Mouse (Mus musculus) adrenal gland, adult 2 months (tissue): ENCODE measurements at regions not wholly inside any gene's neighbourhood (a gene's known extent, or its start where the extent isn't known, plus 50 kb on each side); places are given as distances from the start of the nearest gene placed in this dataset.
"Not testable (repeated sequence)": the region's sequence is repeated elsewhere in the genome, so short reads cannot be mapped to it uniquely, and the experiment has no call there.

Experiments
- DNase-seq: peaks from one replicate; pipeline ENCODE4 v3.0.0; 2021

DNA sequence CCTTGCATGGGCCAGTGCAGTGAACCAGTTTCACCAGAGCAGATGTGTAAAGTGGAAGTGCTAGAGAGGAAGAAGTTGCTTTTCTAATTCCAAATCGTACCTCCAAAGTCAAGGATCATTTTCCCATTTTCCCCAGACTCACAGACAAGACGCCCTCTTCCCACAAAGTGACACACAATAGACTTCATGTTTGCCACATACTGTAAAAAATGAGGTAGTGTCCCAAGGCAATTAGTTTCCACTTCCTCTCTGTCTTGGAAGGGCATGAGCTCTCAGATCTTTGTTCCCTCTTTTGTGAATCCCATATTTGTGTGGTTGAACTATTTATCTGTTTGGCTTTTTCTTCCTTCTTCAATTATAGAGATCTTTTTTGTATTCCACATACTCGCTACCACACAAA lies 137.0 kb downstream of the Sptssa start:
- DNase-seq = no peak

GRCm38 (mm10) chr12:54517265-54517664 lies 139.1 kb downstream of the Sptssa start:
- peak; percentile 24 for DNase-seq

- no peak for DNase-seq
Measured at GRCm38 (mm10) chr12:54516463-54516862, 139.9 kb downstream of the Sptssa start.

DNA sequence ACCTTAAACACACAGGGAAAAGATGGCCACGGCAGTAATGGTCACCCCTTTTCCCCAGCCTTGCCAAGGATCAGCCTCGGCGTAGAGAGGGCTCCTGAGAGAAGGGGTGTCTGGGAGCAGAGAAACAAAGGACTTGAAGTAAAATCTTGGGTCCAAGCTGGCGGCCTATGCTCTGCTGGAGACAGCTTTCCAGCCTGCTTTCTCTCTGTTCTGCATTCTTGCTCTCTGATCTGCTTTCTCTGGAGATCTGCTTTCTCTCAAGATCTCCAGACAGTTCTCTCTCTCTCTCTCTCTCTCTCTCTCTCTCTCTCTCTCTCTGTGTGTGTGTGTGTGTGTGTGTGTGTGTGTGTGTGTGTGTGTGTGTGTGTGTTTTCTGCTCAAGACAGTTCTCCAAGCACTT lies 140.3 kb downstream of the Sptssa start:
- DNase-seq = not testable (repeated sequence)

- peak; percentile 41 for DNase-seq
Measured at GRCm38 (mm10) chr12:54509903-54510302, 146.5 kb downstream of the Sptssa start.

GRCm38 (mm10) chr12:54502775-54503174 lies 153.6 kb downstream of the Sptssa start:
- no peak for DNase-seq

GRCm38 (mm10) chr12:54499963-54500362 lies 156.4 kb downstream of the Sptssa start:
- DNase-seq = no peak

GRCm38 (mm10) chr12:54495701-54496374 lies 160.5 kb downstream of the Sptssa start:
- DNase-seq = no peak

- no peak for DNase-seq
Measured at GRCm38 (mm10) chr12:54494756-54495375, 161.5 kb downstream of the Sptssa start.

DNA sequence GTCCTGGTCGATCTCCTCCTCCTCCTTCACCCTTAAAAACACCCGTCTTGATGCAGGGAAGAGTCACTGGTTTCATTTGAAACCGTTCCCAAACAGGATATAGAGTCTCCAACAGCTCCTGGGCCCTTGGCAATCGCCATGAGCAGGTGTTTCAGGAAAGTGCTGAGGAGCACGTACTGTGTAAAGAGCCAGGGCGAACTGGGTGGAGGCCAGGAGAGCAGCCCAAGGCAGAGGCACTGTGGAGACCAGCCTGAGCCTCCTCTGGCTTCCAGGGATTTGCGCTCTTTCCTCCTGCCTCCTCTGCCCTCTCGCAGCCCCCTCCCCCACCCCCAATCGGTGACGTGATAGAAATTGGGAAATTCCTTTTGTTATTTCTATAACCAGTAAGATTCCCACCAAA lies 163.6 kb downstream of the Sptssa start:
- no peak for DNase-seq

- DNase-seq = no peak
Measured at GRCm38 (mm10) chr12:54490460-54490859, 165.9 kb downstream of the Sptssa start.

- peak; percentile 70 for DNase-seq
Measured at GRCm38 (mm10) chr12:54489675-54490074, 166.7 kb downstream of the Sptssa start.

DNA sequence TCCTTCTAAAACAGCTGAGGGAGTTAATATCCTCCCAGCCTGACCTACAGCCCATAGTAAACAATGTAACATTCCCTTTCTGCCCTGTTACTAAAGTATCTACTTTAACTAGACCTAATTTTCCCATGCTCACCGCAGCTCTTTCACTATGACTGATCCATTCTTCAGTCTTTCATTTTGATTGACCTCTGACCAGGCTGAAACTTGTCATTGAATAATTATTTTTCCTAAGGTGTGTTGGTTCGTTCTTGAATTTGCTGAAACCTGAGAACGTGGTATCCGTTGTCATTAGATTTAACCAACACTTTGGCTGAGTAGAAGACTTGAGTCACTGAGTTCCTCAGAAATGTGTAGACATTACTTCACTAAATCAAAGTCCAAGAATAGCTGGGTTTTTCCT lies 168.7 kb downstream of the Sptssa start:
- DNase-seq = no peak

DNA sequence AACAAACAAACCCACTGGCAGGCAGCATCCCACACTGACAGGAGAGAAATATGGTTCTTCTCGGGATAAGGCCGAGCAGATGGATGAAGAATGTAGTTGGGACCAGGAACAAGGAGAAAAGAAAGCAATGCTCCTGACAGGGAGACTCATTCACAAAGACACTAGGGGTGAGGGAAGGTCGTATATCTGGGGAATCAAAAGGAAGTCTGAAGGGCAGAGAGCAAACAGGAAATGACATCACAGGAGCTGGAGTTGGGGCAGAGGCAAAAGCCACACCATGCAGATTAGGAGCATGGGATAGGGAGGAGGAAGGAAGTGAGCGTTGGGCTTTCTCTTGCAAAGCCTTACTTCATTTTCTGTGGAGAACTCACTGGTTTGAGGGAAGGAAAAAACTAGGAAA lies 174.4 kb downstream of the Sptssa start:
- DNase-seq = peak; percentile 26

DNA sequence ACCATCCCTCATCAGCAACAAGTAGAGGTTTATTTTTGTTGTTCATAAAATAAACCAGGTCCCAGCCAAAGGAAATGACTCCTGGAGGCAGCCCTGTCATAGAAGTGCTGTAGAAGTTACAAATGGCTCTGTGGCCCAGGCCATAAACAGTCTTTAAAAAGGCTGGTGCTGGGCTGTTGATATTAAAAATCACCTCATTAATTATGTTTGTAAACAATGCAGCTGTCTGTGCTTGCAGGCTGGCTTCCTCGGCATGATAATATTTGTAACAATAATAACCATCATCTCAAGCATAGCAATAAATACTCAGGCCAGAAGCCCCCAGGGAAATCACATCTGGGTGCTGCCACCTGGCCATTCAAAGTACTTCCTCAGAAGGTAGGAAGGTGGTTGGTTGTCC lies 176.5 kb downstream of the Sptssa start:
- DNase-seq = peak; percentile 18

DNA sequence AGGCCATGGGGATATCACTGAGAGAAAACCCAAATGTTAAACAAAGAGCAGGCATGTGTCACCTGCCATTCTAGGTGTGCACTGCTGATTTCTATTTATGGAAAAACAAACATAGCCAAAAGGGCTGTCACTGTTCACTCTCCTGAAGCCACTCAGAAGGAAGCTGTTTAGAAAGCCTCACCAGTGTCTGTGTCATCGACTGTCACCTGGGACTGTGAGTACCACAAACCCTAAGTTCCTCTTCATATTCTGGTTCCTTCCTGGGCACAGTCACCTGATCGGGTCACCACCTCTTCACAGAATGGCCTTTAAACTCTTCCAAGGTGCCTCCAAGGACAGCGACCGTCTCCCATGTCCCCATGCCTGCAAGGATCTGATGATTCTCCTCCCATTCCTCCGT lies 183.5 kb downstream of the Sptssa start:
- DNase-seq = no peak

GRCm38 (mm10) chr12:54472407-54472806 lies 184.0 kb downstream of the Sptssa start:
- DNase-seq = no peak

DNA sequence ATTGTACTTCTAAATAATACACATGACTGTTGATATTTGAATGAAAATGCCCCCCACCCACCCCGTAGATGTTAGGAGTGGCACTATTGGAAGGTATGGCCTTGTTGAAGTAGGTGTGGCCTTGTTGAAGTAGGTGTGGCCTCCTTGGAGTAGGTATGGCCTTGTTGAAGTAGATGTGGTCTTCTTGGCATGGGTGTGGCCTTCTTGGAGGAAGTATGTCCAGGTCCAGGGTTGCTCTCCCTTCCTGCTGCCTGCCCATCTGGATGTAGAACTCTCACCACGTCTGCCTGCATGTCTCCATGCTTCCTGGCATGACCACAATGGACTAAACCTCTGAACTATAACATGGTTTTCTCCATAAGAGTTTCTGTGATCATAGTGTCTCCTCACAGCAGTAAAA lies 188.7 kb downstream of the Sptssa start:
- no peak for DNase-seq

DNA sequence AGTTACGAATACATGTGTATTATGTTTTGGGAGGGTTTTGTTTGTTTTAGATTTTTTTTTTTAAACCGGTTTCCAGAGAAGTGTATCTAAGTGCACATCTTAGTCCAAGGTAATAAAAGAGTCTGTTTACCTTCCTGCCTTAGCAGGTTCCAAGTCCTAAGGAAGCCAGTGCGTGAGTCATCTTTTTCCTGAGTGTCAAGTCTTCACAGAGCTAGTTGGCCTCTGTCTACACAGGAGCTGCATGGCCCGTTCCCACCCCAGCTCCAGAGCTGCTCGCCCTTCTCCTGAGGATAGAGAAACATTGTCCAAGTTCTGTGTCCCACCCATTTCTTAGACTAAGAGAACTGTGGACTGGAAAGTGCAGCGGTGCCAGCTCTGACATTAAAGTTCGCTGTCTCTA lies 192.6 kb downstream of the Sptssa start:
- peak; percentile 35 for DNase-seq

DNA sequence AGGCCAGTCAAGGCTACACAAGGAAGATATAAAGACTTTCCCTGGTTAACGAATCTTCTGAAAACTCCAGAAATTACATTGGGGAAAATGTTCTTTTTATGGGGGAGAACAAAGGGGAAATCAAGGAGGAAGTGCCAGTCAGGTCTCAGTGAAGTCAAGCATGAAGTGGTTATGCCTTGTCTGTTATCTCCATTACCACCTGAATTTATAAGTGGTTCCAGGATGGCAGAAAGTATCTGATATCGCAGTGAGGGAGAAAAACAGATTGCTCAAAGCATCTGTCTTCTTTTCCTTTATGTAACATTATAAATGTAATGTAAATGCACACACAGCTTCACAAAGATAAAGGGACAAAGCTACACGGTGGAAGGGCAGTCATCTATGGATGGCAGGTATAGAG lies 195.0 kb downstream of the Sptssa start:
- no peak for DNase-seq

GRCm38 (mm10) chr12:54460135-54460523 lies 196.2 kb downstream of the Sptssa start:
- DNase-seq = peak; percentile 89

DNA sequence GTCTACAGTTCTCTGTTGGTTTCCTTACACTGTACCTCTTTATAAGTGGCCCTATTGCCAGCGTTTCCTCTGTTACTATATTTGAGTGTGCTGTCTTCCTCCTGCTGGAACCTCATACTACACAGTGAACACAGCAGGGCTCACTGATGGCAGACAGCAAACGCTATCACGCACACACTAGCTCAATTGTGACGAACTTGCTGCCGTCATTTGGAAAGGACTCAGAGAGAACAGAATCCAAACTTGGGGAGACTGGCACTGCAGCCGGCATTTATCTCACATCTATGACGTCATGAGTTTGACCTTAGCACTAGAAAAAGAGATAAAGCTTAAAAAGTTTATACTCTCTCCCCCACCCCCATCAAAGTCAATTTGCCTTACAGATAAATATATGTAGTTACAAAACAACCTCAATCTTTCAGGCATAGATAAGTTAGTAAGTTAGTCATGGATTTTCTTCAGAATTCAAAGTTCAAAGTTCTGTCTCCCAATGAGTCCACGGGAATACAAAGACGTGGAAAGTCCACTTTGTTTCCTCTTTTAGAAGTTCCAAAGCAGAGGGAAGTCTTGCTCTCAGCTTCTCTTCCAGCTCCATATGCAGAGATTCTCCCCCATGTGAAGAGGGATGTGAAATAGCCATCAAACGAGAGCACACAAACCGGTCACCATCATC lies 196.8 kb downstream of the Sptssa start:
- no peak for DNase-seq

DNA sequence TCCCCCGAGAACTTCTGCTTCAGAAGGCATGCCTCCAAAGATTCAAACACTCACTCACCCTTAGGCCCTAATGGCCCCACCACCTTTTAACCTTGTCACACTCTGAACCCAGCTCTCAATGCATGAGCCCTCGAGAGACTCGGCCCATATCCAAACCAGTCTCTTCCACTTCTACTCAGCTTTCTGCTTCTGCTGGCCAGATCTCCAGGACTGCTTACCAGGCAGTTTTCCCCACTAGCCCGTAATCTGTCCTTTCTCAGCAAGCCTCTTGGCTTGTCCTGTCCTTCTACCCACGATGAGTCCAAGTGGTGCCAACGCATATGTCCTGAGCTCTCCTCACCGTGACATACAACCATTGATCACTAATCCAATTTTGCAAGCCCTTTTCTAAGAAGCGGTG lies 199.6 kb downstream of the Sptssa start:
- DNase-seq = no peak

DNA sequence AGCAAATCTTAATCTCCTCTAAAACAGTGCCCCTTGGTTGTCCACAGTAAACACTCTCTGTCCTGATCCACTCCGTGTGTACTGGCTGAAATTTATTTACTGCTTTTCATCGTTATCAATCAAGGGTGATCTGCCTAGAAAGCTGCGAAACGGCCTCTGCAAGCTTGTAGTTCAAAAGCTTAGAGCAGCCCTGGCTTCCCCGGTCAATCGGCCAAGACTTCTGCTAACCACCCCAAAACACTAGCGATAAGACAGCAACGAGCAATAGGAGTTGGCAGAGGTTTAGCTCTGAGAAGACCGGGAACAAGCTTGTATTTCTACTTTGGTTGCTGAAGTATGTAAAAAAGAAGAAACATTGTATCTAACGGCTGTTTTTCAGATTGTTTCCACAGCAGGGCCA lies 201.8 kb downstream of the Sptssa start:
- no peak for DNase-seq
